Comparison of ENCODE assay signal across 9 mouse cellular contexts in genomic region chr9:118610060-118610459, GRCm38 (mm10). TPM values are rescaled to one million over a fixed set of nuclear protein-coding genes. Genes with fewer than 3 reads are reported as not detected.
A peak's percentile ranks its signal among the peaks of the same experiment; 100 is the strongest.
DNase-seq lines count a peak whose midpoint lies in the region; ATAC-seq lines count a peak whose summit lies in the region.
"Had no signal": no experiment of that assay in that cellular context is flagged by ENCODE, and none has a peak within 500 bp of the region (broad histone marks: within the 10 kb centered on the region; RNA-seq: fewer than 3 reads in every experiment).

No protein-coding gene starts in this region.

- no peaks in the 10 kb centered on the region for H3K36me3 ChIP-seq in heart, embryonic 12.5 days
- no peaks in the 10 kb centered on the region for H3K36me3 ChIP-seq in heart, embryonic 13.5 days
- H3K36me3 ChIP-seq: midbrain, embryonic 12.5 days had no signal

- no peak overlapping the region for H3K4me2 ChIP-seq in heart, embryonic 12.5 days
- H3K4me2 ChIP-seq in heart, embryonic 13.5 days = peak overlapping the region; percentile 57
- H3K4me2 ChIP-seq: midbrain, embryonic 12.5 days had no signal

- DNase-seq in heart, adult 18-20 months = peak; percentile 63 to 77
- DNase-seq in Muller cell, postnatal 12 days (ENCODE audit: inconsistent ontology term) = peak; percentile 47
- DNase-seq in left cerebral cortex, postnatal 4 days = peak; percentile 42
- peak; percentile 39 to 48 for DNase-seq in thymus, postnatal 36 days
- no peak for DNase-seq in spleen, postnatal 4 days (ENCODE audit: low spot score in 2 of 2)
- no peak for DNase-seq in embryo, embryonic 9.5 days (ENCODE audit: extremely low spot score)

- H3K9ac ChIP-seq in heart, embryonic 12.5 days = no peak overlapping the region
- no peak overlapping the region for H3K9ac ChIP-seq in heart, embryonic 13.5 days
- H3K9ac ChIP-seq: midbrain, embryonic 12.5 days had no signal

- H3K4me3 ChIP-seq in heart, embryonic 12.5 days = no peak overlapping the region
- no peak overlapping the region for H3K4me3 ChIP-seq in heart, embryonic 13.5 days
- H3K4me3 ChIP-seq: midbrain, embryonic 12.5 days had no signal

- peaks cover 66% of the 10 kb centered on the region for H3K4me1 ChIP-seq in heart, embryonic 12.5 days (replicated peaks)
- H3K4me1 ChIP-seq in heart, embryonic 13.5 days = peaks cover 72% of the 10 kb centered on the region

- intact Hi-C loops in left cerebral cortex, postnatal 4 days (cut with DNase I) = loop anchor here (5.0 kb wide), 1 partner anchor 72 kb away; no protein-coding TSS in a partner anchor

- peaks cover 20% of the 10 kb centered on the region for H3K27me3 ChIP-seq in heart, embryonic 12.5 days (replicated peaks)
- H3K27me3 ChIP-seq in heart, embryonic 13.5 days (replicated peaks) = peaks cover 22% of the 10 kb centered on the region

- ATAC-seq in heart, embryonic 12.5 days (ENCODE audit: insufficient number of reproducible peaks, low FRiP score) = no peak
- no peak for ATAC-seq in heart, embryonic 13.5 days (ENCODE audit: extremely low read depth, insufficient number of reproducible peaks, low FRiP score, low TSS enrichment)

- WGBS in heart, embryonic 12.5 days = 59% methylated on average over 10 of the region's 10 CpGs
- 52% methylated on average over 10 of the region's 10 CpGs for WGBS in heart, embryonic 13.5 days

- H3K27ac ChIP-seq in heart, embryonic 12.5 days (ENCODE audit: poor library complexity, severe bottlenecking) = no peak overlapping the region
- H3K27ac ChIP-seq in heart, embryonic 13.5 days (replicated peaks) = peak overlapping the region; percentile 36; the same call in 1 of the 2 replicates
- H3K27ac ChIP-seq: midbrain, embryonic 12.5 days had no signal

- H3K9me3 ChIP-seq in heart, embryonic 12.5 days (replicated peaks) = no peaks in the 10 kb centered on the region
- no peaks in the 10 kb centered on the region for H3K9me3 ChIP-seq in heart, embryonic 13.5 days
- H3K9me3 ChIP-seq: midbrain, embryonic 12.5 days had no signal

RNA-seq across cellular contexts. Expression of gene Itga9, which starts 3.6 kb away (rescaled TPM):
- total RNA-seq in heart, adult 18-20 months (2021) = 10 to 100 TPM; 35.0 to 36.2 TPM
- 20.2 and 21.0 TPM in 2 replicates for polyA plus RNA-seq in heart, embryonic 12.5 days (2016; fragmentation: Nextera tagmentation; extraction: Ambion mirVana)
- polyA plus RNA-seq in heart, embryonic 13.5 days (2015; fragmentation: Nextera tagmentation; extraction: Ambion mirVana) = 6.5 and 8.4 TPM in 2 replicates
- 1 to 10 TPM; 5.4 to 6.4 TPM for total RNA-seq in left cerebral cortex, postnatal 4 days (2021)

Comparison
In these comparisons a context has a peak if more than half of its experiments do, and no peak if none do; other contexts are left out.
1. DNase-seq: peak in heart, adult 18-20 months (2 of 2), Muller cell, postnatal 12 days (single experiment), left cerebral cortex, postnatal 4 days (single experiment) and thymus, postnatal 36 days (2 of 2); none in spleen, postnatal 4 days (0 of 2) and embryo, embryonic 9.5 days (single experiment).
2. RNA of gene Itga9, which starts 3.6 kb away (total RNA-seq): 35.0 to 36.2 TPM in heart, adult 18-20 months; 5.4 to 6.4 TPM in left cerebral cortex, postnatal 4 days; every median in the first group is over 4 times any median in the second.